Mouse (Mus musculus): ENCODE data around the gene C130050O18Rik.

DNA sequence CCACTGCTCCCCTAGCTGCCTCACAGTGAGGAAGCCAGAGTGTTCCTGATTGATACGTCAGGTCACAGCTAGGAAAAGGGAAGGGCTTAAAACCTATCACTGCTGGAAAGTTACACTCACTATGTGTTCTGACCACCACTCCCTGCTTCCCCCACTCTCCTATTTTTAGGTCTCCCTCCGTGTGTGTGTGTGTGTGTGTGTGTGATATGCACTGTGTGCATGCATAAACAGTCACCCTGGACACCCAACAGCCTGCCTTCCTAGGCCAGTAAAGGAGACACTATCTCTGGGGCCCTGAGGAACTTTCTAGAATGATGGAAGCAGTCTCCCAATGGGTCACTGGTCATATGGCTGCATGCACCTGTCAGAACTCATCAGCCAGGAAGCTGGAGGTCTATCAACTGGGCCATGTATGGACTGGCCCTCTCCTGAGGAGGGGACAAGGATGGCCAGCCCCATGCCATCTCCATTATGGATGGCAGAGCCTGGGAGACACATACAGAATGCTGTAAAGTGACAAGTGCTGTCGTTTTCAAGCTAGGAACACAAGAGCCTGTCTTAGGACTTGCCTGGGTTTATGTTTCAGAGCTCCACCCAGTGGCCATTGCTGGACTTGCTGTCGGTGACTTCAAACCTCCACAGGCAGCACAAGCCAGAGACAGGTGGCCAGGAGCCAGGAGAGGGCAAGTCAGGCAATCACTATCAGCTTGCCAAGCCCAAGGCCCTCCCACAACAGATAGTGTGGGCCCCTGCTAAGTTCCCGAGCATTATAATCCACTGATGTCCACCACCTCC, 6.9 kb upstream of the C130050O18Rik start:
- TF ChIP-seq CTCF (IDR thresholded peaks at IDR 0.05; ENCODE audit: control insufficient read depth, insufficient read depth, insufficient replicate concordance, low read depth, low read length) = peak; percentile 63; the same call in 1 of the 2 replicates
- no peak for TF ChIP-seq POLR2A (IDR thresholded peaks at IDR 0.05; ENCODE audit: control insufficient read depth, low read depth, low read length)

All from testis, adult 2 months (tissue).